Mouse (Mus musculus): ENCODE measurements around the gene Arl14ep. TPM values are rescaled to one million over a fixed set of nuclear protein-coding genes. Genes with fewer than 3 reads are reported as not detected.

Gene Arl14ep
- 4.2 and 4.3 TPM in 2 replicates for polyA plus RNA-seq (2012; ENCODE audit: low replicate concordance)

DNA sequence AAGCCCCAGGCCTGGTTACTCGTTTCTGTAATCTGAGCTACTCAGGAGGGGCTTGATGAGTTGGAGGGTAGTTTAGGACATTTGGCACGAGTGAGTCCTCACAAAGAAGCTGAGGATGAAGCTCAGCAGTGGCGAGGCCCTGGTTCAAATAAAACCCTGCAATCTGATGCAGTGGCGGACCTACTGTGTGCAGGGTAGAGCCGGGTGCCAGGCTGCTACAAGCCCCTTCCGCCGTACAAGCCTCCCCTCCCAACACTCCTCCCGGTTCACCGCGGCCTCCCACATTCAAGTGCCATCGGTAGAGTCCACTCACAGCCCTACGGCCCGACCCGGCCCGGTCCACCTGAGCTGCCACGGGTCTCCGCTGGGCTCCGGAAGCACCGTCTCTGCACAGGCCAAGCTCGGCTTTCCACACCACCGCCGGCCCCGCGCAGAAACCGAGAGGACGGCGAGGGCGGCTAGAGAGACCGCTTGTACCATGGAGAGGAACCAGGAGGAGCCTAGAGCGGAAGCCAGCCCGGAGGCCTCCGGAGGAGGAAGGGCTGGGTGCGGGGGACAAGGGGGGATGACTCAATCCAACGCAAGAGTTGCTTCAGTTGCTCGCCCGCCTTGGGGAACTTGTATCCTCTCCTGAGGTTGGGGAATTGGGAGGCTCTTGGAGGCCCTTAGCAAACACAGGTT lies at the start of gene Arl14ep:
Arl14ep (minus strand) TSS at position 466 of the 681 bp plus-strand sequence.

Other genes with a start within 250 kb of the Arl14ep start
- gene Fshb, start 85.2 kb upstream of the Arl14ep start, polyA plus RNA-seq (2012; ENCODE audit: low replicate concordance) = not detected in 2 replicates